Mouse (Mus musculus) lung, adult 18-20 months (tissue): ENCODE data around the gene Lmcd1.
A peak's percentile ranks its signal among the peaks of the same experiment; 100 is the strongest.

Experiments used
- DNase-seq, 2 experiments: peaks; one replicate each; pipeline ENCODE4 v3.0.0; 2022; ENCODE audit warnings: mixed read lengths in 2 of 2

The Lmcd1 gene

GRCm38 (mm10) chr6:112362349-112362958, 88.9 kb downstream of the Lmcd1 start:
- DNase-seq = peak; percentile 46 to 67

- peak in 1 of 2 experiments; percentile 15 for DNase-seq
These were observed 91.0 kb downstream of the Lmcd1 start for GRCm38 (mm10) chr6:112364581-112364980.

- DNase-seq = peak; percentile 11 to 13
These were observed 91.7 kb downstream of the Lmcd1 start for GRCm38 (mm10) chr6:112365294-112365693.

- DNase-seq = peak in 1 of 2 experiments; percentile 23
These were observed 100.5 kb downstream of the Lmcd1 start for GRCm38 (mm10) chr6:112373886-112374585.

- no peak for DNase-seq
These were observed 102.3 kb downstream of the Lmcd1 start for GRCm38 (mm10) chr6:112375661-112376392.

- DNase-seq = peak; percentile 24 to 28
These were observed 105.5 kb downstream of the Lmcd1 start for GRCm38 (mm10) chr6:112379054-112379453.
